Mouse (Mus musculus) neural tube, embryonic 12.5 days (tissue): ENCODE measurements around the gene Orm1. TPM values are rescaled to one million over a fixed set of nuclear protein-coding genes. Genes with fewer than 3 reads are reported as not detected.

Experiments used
- ATAC-seq: fragments of 200-750 bp; cut with Nextera tagmentation; 2 replicates; pipeline ENCODE4 v1.8.0; 2017; ENCODE audit warnings: low read depth, mild to moderate bottlenecking, moderate TSS enrichment, moderate library complexity; ENCODE audit not compliant: low FRiP score
- H3K27ac ChIP-seq: fragments of 300-500 bp; sonication (generic); 2 replicates; pipeline ENCODE4 v1.5.1; 2016
- H3K27me3 ChIP-seq: fragments of 300-500 bp; sonication (generic); replicated peaks from 2 replicates; pipeline ENCODE4 v1.6.1; 2016; ENCODE audit warnings: mild to moderate bottlenecking
- H3K36me3 ChIP-seq: fragments of 300-500 bp; sonication (generic); 2 replicates; pipeline ENCODE4 v1.6.1; 2016; ENCODE audit warnings: mild to moderate bottlenecking
- H3K4me1 ChIP-seq: fragments of 300-500 bp; sonication (generic); 2 replicates; pipeline ENCODE4 v1.6.1; 2016
- H3K4me2 ChIP-seq: fragments of 300-500 bp; sonication (generic); replicated peaks from 2 replicates; pipeline ENCODE4 v1.6.1; 2016; ENCODE audit warnings: mild to moderate bottlenecking
- H3K4me3 ChIP-seq: fragments of 300-500 bp; sonication (generic); 2 replicates; pipeline ENCODE4 v1.5.1; 2016
- H3K9ac ChIP-seq: fragments of 300-500 bp; sonication (generic); 2 replicates; pipeline ENCODE4 v1.6.1; 2016; ENCODE audit warnings: mild to moderate bottlenecking
- H3K9me3 ChIP-seq: fragments of 300-500 bp; sonication (generic); 2 replicates; pipeline ENCODE4 v1.6.1; 2016; ENCODE audit warnings: mild to moderate bottlenecking
- WGBS: fragments of 180-500 bp; shearing (Covaris S2); methylation state at CpG from one replicate; pipeline ENCODE4 v1.1.7; 2016; 5-methylcytosine and 5-hydroxymethylcytosine counted together
- polyA plus RNA-seq: library from polyadenylated mRNA; unstranded; fragments of >200 nt; fragmentation: Nextera tagmentation; extraction: Ambion mirVana; gene quantifications from 2 replicates; pipeline ENCODE4 v1.2.1, GENCODE M21; 2016

Gene Orm1
- polyA plus RNA-seq = not detected in 2 replicates

GRCm38 (mm10) chr4:63344295-63344694, at the start of gene Orm1:
Gene Orm1, plus strand, starts transcription at chr4:63344560.
- Histone ChIP-seq H3K9ac (no peak within 1 kb of the TSS), H3K27ac (no peak within 1 kb of the TSS), H3K4me2 (no peak within 1 kb of the TSS), H3K36me3 (no peaks in the 10 kb centered on the region), H3K9me3 (no peaks in the 10 kb centered on the region), H3K27me3 (no peaks in the 10 kb centered on the region), H3K4me1 (no peaks in the 10 kb centered on the region), H3K4me3 (no peak within 1 kb of the TSS)
- ATAC-seq = no peak
- WGBS = 91% methylated on average over 8 of the region's 8 CpGs

DNA sequence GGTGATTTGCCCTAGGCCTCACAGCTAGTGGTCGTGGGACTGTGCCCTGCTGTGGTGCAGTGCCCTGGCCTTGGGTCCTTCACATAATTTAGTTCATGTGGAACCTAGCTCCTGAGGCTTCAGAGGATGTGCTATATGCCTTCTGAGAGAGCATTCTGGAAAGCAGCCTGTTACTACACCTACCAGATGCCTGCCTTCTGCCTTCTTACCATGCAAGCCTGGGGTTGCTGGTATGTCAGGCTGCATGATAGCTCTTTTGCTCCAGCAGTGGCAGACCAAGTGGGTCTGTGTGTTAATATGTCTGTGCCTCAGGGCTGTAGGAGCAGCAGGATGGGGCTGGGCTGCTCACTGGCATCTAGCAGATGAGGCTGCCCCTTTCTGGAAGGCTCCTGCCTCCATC, 48.7 kb upstream of the Orm1 start:
- no peak overlapping the region for H3K4me2 ChIP-seq
- WGBS = 76% methylated on average over 1 of the region's 1 CpGs
- H3K27ac ChIP-seq = no peak overlapping the region
- H3K4me1 ChIP-seq = no peaks in the 10 kb centered on the region
- no peaks in the 10 kb centered on the region for H3K9me3 ChIP-seq
- ATAC-seq = no peak
- no peak overlapping the region for H3K9ac ChIP-seq
- H3K36me3 ChIP-seq = no peaks in the 10 kb centered on the region
- no peaks in the 10 kb centered on the region for H3K27me3 ChIP-seq
- no peak overlapping the region for H3K4me3 ChIP-seq

DNA sequence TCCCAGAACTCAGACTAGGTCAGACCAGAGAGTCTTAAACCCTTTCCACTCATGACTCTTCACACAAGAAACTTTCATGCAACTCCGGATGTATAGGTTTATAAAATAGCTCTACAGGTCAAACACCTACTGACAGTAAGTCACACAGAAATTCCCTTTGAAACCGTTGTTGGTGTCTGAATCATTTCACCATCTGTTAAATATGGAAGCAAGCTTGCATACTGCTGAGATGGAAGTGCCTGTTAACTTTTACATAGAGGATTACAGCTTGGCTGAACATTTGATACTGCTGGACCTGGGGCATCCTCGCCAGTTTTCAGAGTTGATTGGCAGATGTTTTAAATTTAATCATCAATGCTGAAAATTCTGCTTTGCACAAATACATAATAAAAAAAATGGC, 48.1 kb upstream of the Orm1 start:
- WGBS = 78% methylated on average over 3 of the region's 3 CpGs
- H3K36me3 ChIP-seq = no peaks in the 10 kb centered on the region
- H3K9ac ChIP-seq = no peak overlapping the region
- H3K9me3 ChIP-seq = no peaks in the 10 kb centered on the region
- no peak overlapping the region for H3K27ac ChIP-seq
- ATAC-seq = no peak
- no peak overlapping the region for H3K4me3 ChIP-seq
- no peaks in the 10 kb centered on the region for H3K27me3 ChIP-seq
- no peaks in the 10 kb centered on the region for H3K4me1 ChIP-seq
- no peak overlapping the region for H3K4me2 ChIP-seq

DNA sequence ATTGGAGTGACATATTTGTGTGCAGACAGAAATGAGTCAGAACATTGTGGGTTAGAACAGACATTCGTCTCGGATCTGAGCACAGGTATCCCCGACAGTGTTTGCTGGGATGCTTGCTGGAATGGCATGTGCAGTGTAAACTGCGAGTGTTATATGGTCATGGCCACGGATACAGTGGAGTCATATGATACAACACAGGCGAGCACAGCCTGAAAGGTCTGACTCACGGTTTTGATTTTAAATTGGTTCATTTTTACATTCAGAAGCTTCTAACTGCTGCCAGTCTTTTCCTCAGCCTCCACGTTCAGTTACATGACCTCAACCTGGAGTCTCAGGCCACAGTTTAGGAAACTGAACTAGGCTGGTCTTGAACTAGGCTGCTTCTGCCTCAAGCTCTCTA, 47.5 kb upstream of the Orm1 start:
- H3K9me3 ChIP-seq = no peaks in the 10 kb centered on the region
- H3K36me3 ChIP-seq = no peaks in the 10 kb centered on the region
- no peak for ATAC-seq
- no peak overlapping the region for H3K9ac ChIP-seq
- no peak overlapping the region for H3K4me2 ChIP-seq
- no peak overlapping the region for H3K4me3 ChIP-seq
- H3K4me1 ChIP-seq = no peaks in the 10 kb centered on the region
- WGBS = 87% methylated on average over 8 of the region's 8 CpGs
- no peak overlapping the region for H3K27ac ChIP-seq
- H3K27me3 ChIP-seq = no peaks in the 10 kb centered on the region

- 97% methylated on average over 8 of the region's 8 CpGs for WGBS
- H3K27me3 ChIP-seq = no peaks in the 10 kb centered on the region
- H3K4me3 ChIP-seq = no peak overlapping the region
- no peaks in the 10 kb centered on the region for H3K36me3 ChIP-seq
- ATAC-seq = no peak
- no peaks in the 10 kb centered on the region for H3K4me1 ChIP-seq
- H3K9me3 ChIP-seq = no peaks in the 10 kb centered on the region
- no peak overlapping the region for H3K27ac ChIP-seq
- H3K4me2 ChIP-seq = no peak overlapping the region
- H3K9ac ChIP-seq = no peak overlapping the region
These were observed 46.2 kb upstream of the Orm1 start for GRCm38 (mm10) chr4:63298191-63298590.

- no peaks in the 10 kb centered on the region for H3K27me3 ChIP-seq
- H3K9me3 ChIP-seq = no peaks in the 10 kb centered on the region
- no peak for ATAC-seq
- no peak overlapping the region for H3K27ac ChIP-seq
- no peak overlapping the region for H3K4me2 ChIP-seq
- no peaks in the 10 kb centered on the region for H3K36me3 ChIP-seq
- no peak overlapping the region for H3K9ac ChIP-seq
- 67% methylated on average over 4 of the region's 4 CpGs for WGBS
- H3K4me3 ChIP-seq = no peak overlapping the region
- no peaks in the 10 kb centered on the region for H3K4me1 ChIP-seq
These were observed 41.7 kb upstream of the Orm1 start for GRCm38 (mm10) chr4:63302641-63303040.

DNA sequence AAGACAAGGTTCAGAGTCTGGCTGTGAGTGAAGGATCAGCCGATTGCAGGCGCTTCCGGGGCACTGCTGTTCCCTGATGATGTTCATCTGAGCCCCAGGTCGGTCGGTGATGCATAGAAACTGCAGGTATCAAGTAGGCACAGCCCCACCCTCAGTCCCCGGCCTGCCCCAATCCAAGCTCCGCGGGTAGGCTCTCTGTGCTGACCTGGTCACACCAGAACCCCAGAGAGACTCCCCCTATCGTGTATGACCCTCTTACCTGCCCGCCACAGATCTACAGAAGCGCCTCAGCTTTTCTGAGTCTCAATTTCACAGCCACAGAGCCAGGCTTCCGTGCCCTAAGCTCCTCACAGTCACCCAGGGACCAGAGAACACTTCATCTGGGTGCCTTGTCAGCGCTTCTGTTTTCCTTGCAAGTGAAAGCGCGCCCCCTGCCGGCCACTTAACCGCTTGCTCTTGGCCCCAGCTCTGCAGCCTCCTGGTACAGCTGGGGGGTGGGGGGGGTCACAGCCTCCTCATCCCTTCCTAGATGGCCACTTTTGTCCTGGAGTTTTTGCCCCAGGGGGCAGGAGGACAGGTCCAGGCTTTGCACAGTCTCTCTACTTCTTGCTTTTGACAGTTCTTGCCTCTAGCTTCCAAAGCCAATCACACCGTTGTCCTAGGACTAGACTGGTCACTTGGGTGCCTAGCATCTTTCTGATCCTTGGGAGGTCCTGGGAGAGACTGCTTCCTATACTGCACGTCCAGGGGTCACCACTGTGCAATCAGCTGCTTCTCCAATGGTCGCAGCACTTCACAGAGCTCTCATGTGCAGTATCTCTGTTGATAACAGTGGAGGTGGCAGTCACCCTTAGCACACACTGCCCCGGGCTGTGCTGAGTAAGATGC, 36.9 kb upstream of the Orm1 start:
- Histone ChIP-seq H3K4me2 (no peak overlapping the region), H3K4me1 (no peaks in the 10 kb centered on the region), H3K27me3 (no peaks in the 10 kb centered on the region), H3K4me3 (no peak overlapping the region), H3K27ac (no peak overlapping the region), H3K9ac (no peak overlapping the region), H3K36me3 (no peaks in the 10 kb centered on the region), H3K9me3 (no peaks in the 10 kb centered on the region)
- 33% methylated on average over 21 of the region's 21 CpGs for WGBS
- ATAC-seq = peak; percentile 66

DNA sequence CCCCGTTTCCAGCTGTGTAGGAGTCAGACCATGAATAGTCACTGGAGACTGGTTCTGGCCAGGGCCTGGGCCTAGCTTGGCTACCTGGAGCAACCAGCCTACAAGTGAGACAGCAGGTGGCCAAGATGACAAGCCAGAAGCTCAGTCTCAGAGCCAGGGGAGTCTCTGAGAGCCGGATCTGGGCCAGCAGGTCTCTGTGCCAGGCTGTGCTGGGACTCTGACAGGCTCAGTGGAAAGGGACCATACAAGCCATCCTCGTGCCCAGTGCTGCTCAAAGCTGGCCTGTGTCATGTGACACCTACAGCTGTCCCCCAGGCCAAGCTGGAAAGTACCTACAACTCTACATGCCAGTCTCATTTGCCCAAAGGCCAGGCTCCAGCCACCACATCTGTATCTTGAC, 36.0 kb upstream of the Orm1 start:
- Histone ChIP-seq H3K4me1 (no peaks in the 10 kb centered on the region), H3K9me3 (no peaks in the 10 kb centered on the region), H3K27ac (no peak overlapping the region), H3K4me3 (no peak overlapping the region), H3K4me2 (no peak overlapping the region), H3K36me3 (no peaks in the 10 kb centered on the region), H3K9ac (no peak overlapping the region), H3K27me3 (no peaks in the 10 kb centered on the region)
- 79% methylated on average over 3 of the region's 3 CpGs for WGBS
- ATAC-seq = no peak

- Histone ChIP-seq H3K4me3 (no peak overlapping the region), H3K9ac (no peak overlapping the region), H3K4me2 (no peak overlapping the region), H3K36me3 (no peaks in the 10 kb centered on the region), H3K9me3 (no peaks in the 10 kb centered on the region), H3K27me3 (no peaks in the 10 kb centered on the region), H3K27ac (no peak overlapping the region), H3K4me1 (no peaks in the 10 kb centered on the region)
- no peak for ATAC-seq
- 72% methylated on average over 10 of the region's 10 CpGs for WGBS
These were observed 34.0 kb upstream of the Orm1 start for GRCm38 (mm10) chr4:63310247-63310855.

- Histone ChIP-seq H3K4me2 (no peak overlapping the region), H3K36me3 (no peaks in the 10 kb centered on the region), H3K27me3 (no peaks in the 10 kb centered on the region), H3K4me3 (no peak overlapping the region), H3K9ac (no peak overlapping the region), H3K4me1 (no peaks in the 10 kb centered on the region), H3K9me3 (no peaks in the 10 kb centered on the region), H3K27ac (no peak overlapping the region)
- ATAC-seq = no peak
- 94% methylated on average over 7 of the region's 7 CpGs for WGBS
These were observed 32.9 kb upstream of the Orm1 start for GRCm38 (mm10) chr4:63311426-63311825.

DNA sequence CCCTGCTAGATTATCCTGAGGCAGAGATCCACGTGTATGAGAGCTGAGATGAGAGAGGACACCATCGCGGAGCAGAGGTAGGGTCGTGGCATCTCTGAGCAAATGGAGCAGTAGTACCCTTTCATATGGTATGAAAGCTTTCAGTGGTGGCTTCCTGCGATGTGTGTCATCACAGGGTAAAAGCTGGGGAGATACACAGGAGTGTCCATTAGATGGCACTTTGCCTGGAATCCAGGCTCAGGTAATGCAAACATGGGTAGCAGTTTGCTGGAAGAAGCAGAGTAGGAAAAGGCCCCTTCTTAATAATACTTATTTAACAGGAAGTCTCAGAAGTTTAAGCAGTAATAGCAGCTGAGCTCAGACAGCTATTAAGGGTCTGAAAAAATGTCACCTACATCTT, 30.3 kb upstream of the Orm1 start:
- no peaks in the 10 kb centered on the region for H3K27me3 ChIP-seq
- no peak overlapping the region for H3K9ac ChIP-seq
- no peak overlapping the region for H3K4me3 ChIP-seq
- H3K9me3 ChIP-seq = no peaks in the 10 kb centered on the region
- no peaks in the 10 kb centered on the region for H3K4me1 ChIP-seq
- ATAC-seq = no peak
- no peak overlapping the region for H3K27ac ChIP-seq
- no peaks in the 10 kb centered on the region for H3K36me3 ChIP-seq
- H3K4me2 ChIP-seq = no peak overlapping the region
- 79% methylated on average over 5 of the region's 5 CpGs for WGBS

- ATAC-seq = peak; percentile 38; the same call in 1 of the 2 replicates
- H3K4me2 ChIP-seq = no peak overlapping the region
- H3K36me3 ChIP-seq = no peaks in the 10 kb centered on the region
- H3K9ac ChIP-seq = no peak overlapping the region
- no peaks in the 10 kb centered on the region for H3K4me1 ChIP-seq
- 75% methylated on average over 9 of the region's 9 CpGs for WGBS
- no peak overlapping the region for H3K4me3 ChIP-seq
- no peaks in the 10 kb centered on the region for H3K9me3 ChIP-seq
- no peak overlapping the region for H3K27ac ChIP-seq
- H3K27me3 ChIP-seq = no peaks in the 10 kb centered on the region
These were observed 28.1 kb upstream of the Orm1 start for GRCm38 (mm10) chr4:63316076-63316746.
